Mouse (Mus musculus) 3T3-L1 (cell line): Measurements from ENCODE around the gene Ncam1.

Source experiments
- DNase-seq: peaks from one replicate; pipeline ENCODE4 v3.0.0-alpha.2; 2015; ENCODE audit warnings: low read depth, low spot score

The Ncam1 gene

GRCm38 (mm10) chr9:49507829-49508585, 290.7 kb downstream of the Ncam1 start:
- DNase-seq = no peak

GRCm38 (mm10) chr9:49504658-49505057, 294.1 kb downstream of the Ncam1 start:
- DNase-seq = no peak

GRCm38 (mm10) chr9:49502245-49502644, 296.5 kb downstream of the Ncam1 start:
- DNase-seq = no peak

DNA sequence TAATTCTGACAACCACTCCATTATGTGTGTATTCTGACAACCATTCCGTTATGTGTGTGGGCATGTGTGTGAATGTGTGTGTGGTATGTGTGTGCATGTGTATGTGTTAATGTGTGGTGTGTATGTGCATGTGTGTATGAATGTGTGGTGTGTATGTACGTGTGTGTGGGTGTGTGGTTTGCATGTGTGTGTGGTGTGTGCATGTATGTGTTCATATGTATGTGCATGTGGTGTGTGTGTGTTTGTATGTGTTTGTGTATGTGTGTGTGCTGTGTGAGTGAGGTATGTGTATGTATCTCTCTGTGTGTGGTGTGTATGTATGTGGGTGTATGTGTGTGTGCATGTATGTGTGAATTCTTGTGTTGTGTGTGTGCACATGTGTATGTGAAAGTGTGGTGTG, 298.8 kb downstream of the Ncam1 start:
- DNase-seq = no peak

DNA sequence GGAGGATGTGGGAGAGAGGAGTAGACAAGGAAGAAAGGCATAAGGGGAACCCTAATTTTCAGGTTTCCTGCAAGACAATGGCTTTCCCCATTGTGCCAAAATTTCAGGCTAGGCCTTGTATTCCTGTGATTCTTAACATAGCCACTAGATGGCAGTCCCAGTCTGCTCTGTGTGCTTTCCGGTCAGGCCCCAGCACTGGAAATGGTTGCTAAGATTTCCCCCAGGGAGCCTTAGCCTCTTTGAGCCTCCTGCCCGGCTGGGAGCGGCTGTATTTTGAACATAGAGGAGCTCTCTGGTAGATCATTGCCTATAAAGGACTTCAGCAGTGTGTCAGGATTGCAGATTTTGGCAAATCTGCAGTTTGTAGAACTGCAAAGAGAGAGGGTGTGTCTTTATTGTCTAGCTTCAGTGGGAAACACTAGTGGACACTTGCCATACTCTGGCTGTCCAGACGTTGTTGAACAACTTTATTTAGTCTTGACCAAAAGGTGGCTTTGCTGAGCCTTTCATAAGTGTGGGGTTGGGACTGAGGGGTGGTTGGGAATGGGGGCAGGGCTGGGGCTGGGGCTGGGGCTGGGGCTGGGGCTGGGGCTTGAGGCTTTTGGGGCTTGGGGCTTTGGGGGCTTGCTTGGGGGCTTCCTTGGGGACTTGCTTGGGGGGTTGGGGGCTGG, 304.6 kb downstream of the Ncam1 start:
- DNase-seq = peak; percentile 92

- DNase-seq = peak; percentile 53
Observed at GRCm38 (mm10) chr9:49490609-49491008, 308.1 kb downstream of the Ncam1 start.

- peak; percentile 82 for DNase-seq
Observed at GRCm38 (mm10) chr9:49488912-49489895, 309.5 kb downstream of the Ncam1 start.

DNA sequence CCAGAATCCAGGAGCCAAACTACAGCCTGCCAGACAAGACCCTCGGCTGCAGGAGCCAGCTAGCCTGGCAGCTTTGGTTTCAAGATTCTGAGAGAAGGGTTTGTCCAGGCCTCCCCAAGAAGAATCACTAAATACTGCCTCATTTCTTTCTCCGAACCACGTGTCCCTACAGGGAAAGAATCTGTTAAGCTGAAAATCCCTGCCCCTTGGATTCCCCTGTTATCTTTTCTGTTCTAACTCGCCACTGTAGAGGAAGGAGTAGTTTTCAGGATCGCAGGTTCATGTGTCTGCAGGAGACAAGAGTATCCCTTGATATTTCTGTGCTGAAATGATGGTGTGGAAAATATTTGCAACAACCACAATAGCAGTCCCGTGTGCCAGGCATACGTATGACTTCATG, 310.5 kb downstream of the Ncam1 start:
- DNase-seq = no peak

DNA sequence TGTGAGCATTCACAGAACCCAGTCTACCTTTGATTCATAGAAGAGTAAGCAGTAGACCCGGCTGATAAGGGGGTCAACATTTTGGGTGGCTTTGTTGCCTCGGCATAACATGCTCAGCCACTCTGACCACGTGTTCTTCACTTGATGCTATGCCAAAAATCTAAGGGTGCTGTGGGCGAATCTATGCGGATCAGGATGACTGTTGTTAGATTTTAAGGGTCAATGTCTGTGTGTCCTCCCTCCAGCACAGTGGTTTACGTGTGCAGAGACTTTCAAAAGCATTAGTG, 311.1 kb downstream of the Ncam1 start:
- DNase-seq = no peak

DNA sequence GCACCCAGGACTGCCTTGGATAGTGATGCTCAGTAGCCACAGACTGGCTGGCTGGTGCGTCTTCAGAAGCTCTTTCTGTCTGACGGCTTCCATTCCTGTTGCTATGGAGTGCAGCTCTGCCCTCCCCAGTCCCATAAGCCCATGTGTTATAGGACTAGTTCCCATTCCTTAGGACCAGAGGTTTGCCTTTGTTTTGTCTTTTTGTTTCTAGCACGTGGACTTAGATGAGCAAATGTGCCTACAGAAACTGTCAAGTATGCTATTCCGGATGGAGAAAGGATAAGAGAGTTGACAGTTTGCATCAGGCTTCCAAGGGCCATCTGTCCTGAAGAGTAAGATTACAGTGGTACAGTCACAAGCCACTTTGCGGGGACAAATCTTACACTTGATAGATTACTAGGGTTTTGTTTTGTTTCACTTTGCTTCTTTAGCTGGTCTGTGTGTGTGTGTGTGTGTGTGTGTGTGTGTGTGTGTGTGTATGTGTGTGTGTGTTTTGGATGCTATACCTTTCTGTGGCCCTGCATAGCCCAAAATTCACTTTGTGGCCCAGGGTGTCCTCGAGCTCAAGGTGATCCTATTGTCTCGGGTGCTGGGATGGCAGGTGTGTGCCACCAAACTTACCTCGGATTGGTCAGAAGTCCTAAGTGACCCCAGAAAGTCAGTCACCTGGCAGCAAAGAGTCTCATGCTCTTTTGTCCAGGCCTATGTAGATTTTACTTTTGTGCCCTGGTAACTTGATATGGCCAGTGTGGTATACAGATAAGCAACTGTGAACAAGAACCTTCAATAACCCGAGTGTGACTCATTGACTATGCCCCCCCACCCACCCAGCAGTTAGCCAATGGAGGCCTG, 311.7 kb downstream of the Ncam1 start:
- no peak for DNase-seq

GRCm38 (mm10) chr9:49485892-49486311, 312.8 kb downstream of the Ncam1 start, which contains the start of gene Ttc12:
TSS of gene Ttc12 (minus strand) at chr9:49486225.
- DNase-seq = peak; percentile 16

- no peak for DNase-seq
Observed at GRCm38 (mm10) chr9:49485250-49485891, 313.4 kb downstream of the Ncam1 start.

GRCm38 (mm10) chr9:49483316-49483715, 315.4 kb downstream of the Ncam1 start:
- peak; percentile 25 for DNase-seq

GRCm38 (mm10) chr9:49472126-49472525, 326.6 kb downstream of the Ncam1 start:
- no peak for DNase-seq

GRCm38 (mm10) chr9:49470946-49471345, 327.8 kb downstream of the Ncam1 start:
- DNase-seq = no peak

DNA sequence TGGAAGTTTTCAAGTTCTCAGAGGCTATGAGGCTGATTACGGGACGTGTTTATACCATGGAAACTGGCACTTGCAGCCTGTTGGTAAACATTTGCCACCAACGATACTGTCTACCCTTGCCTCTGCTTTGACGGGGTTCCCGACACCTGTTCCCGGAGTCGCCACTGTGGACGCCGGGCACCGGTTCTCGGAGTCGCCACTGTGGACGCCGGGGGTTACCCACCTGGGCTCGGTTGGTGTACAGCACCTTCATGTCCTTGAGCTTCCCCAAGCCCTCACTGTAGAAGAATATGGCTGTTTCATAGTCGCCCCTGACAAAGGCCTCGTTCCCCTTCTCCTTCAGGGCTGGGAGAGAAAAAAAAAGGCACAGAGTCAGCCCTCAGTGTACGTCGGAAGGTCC, 328.7 kb downstream of the Ncam1 start:
- DNase-seq = no peak

- no peak for DNase-seq
Observed at GRCm38 (mm10) chr9:49456136-49456535, 342.6 kb downstream of the Ncam1 start.

- no peak for DNase-seq
Observed at GRCm38 (mm10) chr9:49452396-49452795, 346.3 kb downstream of the Ncam1 start.
